Mouse (Mus musculus) lung, embryonic 16.5 days (tissue): ENCODE data around the gene Fkbp9. TPM values are rescaled to one million over a fixed set of nuclear protein-coding genes. Genes with fewer than 3 reads are reported as not detected.

Experiments
- ATAC-seq: fragments of 200-750 bp; cut with Nextera tagmentation; 2 replicates; pipeline ENCODE4 v1.8.0; 2017; ENCODE audit warnings: low read depth, mild to moderate bottlenecking, moderate library complexity
- H3K27ac ChIP-seq: fragments of 300-500 bp; sonication (generic); 2 replicates; pipeline ENCODE4 v1.5.1; 2014; ENCODE audit warnings: mild to moderate bottlenecking, control low read depth, low read length
- H3K27me3 ChIP-seq: fragments of 300-500 bp; sonication (generic); 2 replicates; pipeline ENCODE4 v1.6.1; 2014; ENCODE audit warnings: low read depth, low read length, mixed read lengths; ENCODE audit not compliant: control insufficient read depth, insufficient read depth
- H3K36me3 ChIP-seq: fragments of 300-500 bp; sonication (generic); 2 replicates; pipeline ENCODE4 v1.6.1; 2014; ENCODE audit warnings: low read length; ENCODE audit not compliant: control insufficient read depth, insufficient read depth
- H3K4me1 ChIP-seq: fragments of 300-500 bp; sonication (generic); replicated peaks from 2 replicates; pipeline ENCODE4 v1.6.1; 2014; ENCODE audit warnings: low read length, mixed read lengths; ENCODE audit not compliant: control insufficient read depth, insufficient read depth
- H3K4me2 ChIP-seq: fragments of 300-500 bp; sonication (generic); 2 replicates; pipeline ENCODE4 v1.6.1; 2014; ENCODE audit warnings: low read depth, low read length, control low read depth
- H3K4me3 ChIP-seq: fragments of 300-500 bp; sonication (generic); 2 replicates; pipeline ENCODE4 v1.5.1; 2014; ENCODE audit warnings: mild to moderate bottlenecking, low read length, control low read depth
- H3K9ac ChIP-seq: fragments of 300-500 bp; sonication (generic); 2 replicates; pipeline ENCODE4 v1.6.1; 2014; ENCODE audit warnings: low read length, control low read depth
- H3K9me3 ChIP-seq: fragments of 300-500 bp; sonication (generic); 2 replicates; pipeline ENCODE4 v1.6.1; 2016; ENCODE audit warnings: low read length; ENCODE audit not compliant: control insufficient read depth
- WGBS: fragments of 180-500 bp; shearing (Covaris S2); extraction: QIAGEN DNeasy Blood & Tissue Kit; methylation state at CpG from one replicate; pipeline ENCODE4 v1.1.7; 2014; 5-methylcytosine and 5-hydroxymethylcytosine counted together
- polyA plus RNA-seq: library from polyadenylated mRNA; unstranded; fragments of >200 nt; fragmentation: Nextera tagmentation; extraction: Ambion mirVana; gene quantifications from 2 replicates; pipeline ENCODE4 v1.2.1, GENCODE M21; 2015

Fkbp9 gene
- polyA plus RNA-seq, 1 experiment from 2014 or later: 184 TPM

GRCm38 (mm10) chr6:56905486-56905885, 73.6 kb downstream of the Fkbp9 start:
- no peak for ATAC-seq
- H3K4me2 ChIP-seq: no peak overlapping the region
- no peaks in the 10 kb centered on the region for H3K36me3 ChIP-seq
- no peaks in the 10 kb centered on the region for H3K27me3 ChIP-seq
- H3K4me1 ChIP-seq: peaks cover 10% of the 10 kb centered on the region; the same call in 1 of the 2 replicates
- no peak overlapping the region for H3K27ac ChIP-seq
- 90% methylated on average over 5 of the region's 5 CpGs for WGBS
- H3K4me3 ChIP-seq: no peak overlapping the region
- H3K9me3 ChIP-seq: no peaks in the 10 kb centered on the region
- H3K9ac ChIP-seq: no peak overlapping the region

GRCm38 (mm10) chr6:56906121-56906846, 74.4 kb downstream of the Fkbp9 start:
- no peak for ATAC-seq
- Histone ChIP-seq H3K4me1 (peaks cover 7% of the 10 kb centered on the region; the same call in 1 of the 2 replicates), H3K9ac (no peak overlapping the region), H3K4me2 (no peak overlapping the region), H3K4me3 (no peak overlapping the region), H3K9me3 (no peaks in the 10 kb centered on the region), H3K36me3 (no peaks in the 10 kb centered on the region), H3K27me3 (no peaks in the 10 kb centered on the region), H3K27ac (no peak overlapping the region)
- WGBS: 73% methylated on average over 8 of the region's 8 CpGs

- no peaks in the 10 kb centered on the region for H3K36me3 ChIP-seq
- no peak overlapping the region for H3K27ac ChIP-seq
- H3K9ac ChIP-seq: no peak overlapping the region
- H3K9me3 ChIP-seq: no peaks in the 10 kb centered on the region
- H3K4me1 ChIP-seq: peaks cover 4% of the 10 kb centered on the region; the same call in 1 of the 2 replicates
- 91% methylated on average over 3 of the region's 3 CpGs for WGBS
- no peak for ATAC-seq
- no peak overlapping the region for H3K4me2 ChIP-seq
- H3K4me3 ChIP-seq: no peak overlapping the region
- no peaks in the 10 kb centered on the region for H3K27me3 ChIP-seq
These were observed 76.1 kb downstream of the Fkbp9 start for GRCm38 (mm10) chr6:56907973-56908372.

- WGBS: 82% methylated on average over 2 of the region's 2 CpGs
- no peak overlapping the region for H3K27ac ChIP-seq
These were observed 76.5 kb downstream of the Fkbp9 start for GRCm38 (mm10) chr6:56908397-56908796.

GRCm38 (mm10) chr6:56908912-56909311, 77.1 kb downstream of the Fkbp9 start:
- Histone ChIP-seq H3K36me3 (no peaks in the 10 kb centered on the region), H3K27me3 (no peaks in the 10 kb centered on the region), H3K4me1 (peaks cover 2% of the 10 kb centered on the region; the same call in 1 of the 2 replicates), H3K9me3 (no peaks in the 10 kb centered on the region), H3K4me2 (no peak overlapping the region), H3K4me3 (no peak overlapping the region), H3K9ac (no peak overlapping the region), H3K27ac (no peak overlapping the region)
- WGBS: 4% methylated on average over 4 of the region's 4 CpGs
- peak; percentile 75; the same call in 1 of the 2 replicates for ATAC-seq

More at GRCm38 (mm10) chr6:56908397-56908796, 76.5 kb downstream of the Fkbp9 start:
- no peak overlapping the region for H3K4me3 ChIP-seq
- no peak for ATAC-seq
- no peak overlapping the region for H3K9ac ChIP-seq
- peaks cover 4% of the 10 kb centered on the region; the same call in 1 of the 2 replicates for H3K4me1 ChIP-seq
- H3K4me2 ChIP-seq: no peak overlapping the region
- no peaks in the 10 kb centered on the region for H3K27me3 ChIP-seq
- no peaks in the 10 kb centered on the region for H3K9me3 ChIP-seq
- H3K36me3 ChIP-seq: no peaks in the 10 kb centered on the region

GRCm38 (mm10) chr6:56910910-56911309, 79.1 kb downstream of the Fkbp9 start:
- Histone ChIP-seq H3K9ac (no peak overlapping the region), H3K4me1 (no peaks in the 10 kb centered on the region), H3K4me3 (no peak overlapping the region), H3K4me2 (no peak overlapping the region), H3K27me3 (no peaks in the 10 kb centered on the region), H3K9me3 (peaks cover 4% of the 10 kb centered on the region; the same call in 1 of the 2 replicates), H3K27ac (no peak overlapping the region), H3K36me3 (no peaks in the 10 kb centered on the region)
- ATAC-seq: no peak
- WGBS: 62% methylated on average over 2 of the region's 2 CpGs

- Histone ChIP-seq H3K9ac (no peak overlapping the region), H3K36me3 (no peaks in the 10 kb centered on the region), H3K27ac (no peak overlapping the region), H3K4me1 (peaks cover 11% of the 10 kb centered on the region), H3K27me3 (no peaks in the 10 kb centered on the region), H3K4me2 (no peak overlapping the region), H3K9me3 (peaks cover 4% of the 10 kb centered on the region; the same call in 1 of the 2 replicates), H3K4me3 (no peak overlapping the region)
- 83% methylated on average over 2 of the region's 2 CpGs for WGBS
- no peak for ATAC-seq
These were observed 81.4 kb downstream of the Fkbp9 start for GRCm38 (mm10) chr6:56913092-56913858.

- no peak overlapping the region for H3K4me3 ChIP-seq
- H3K4me2 ChIP-seq: no peak overlapping the region
- WGBS: 76% methylated on average over 2 of the region's 2 CpGs
These were observed 84.4 kb downstream of the Fkbp9 start for GRCm38 (mm10) chr6:56916279-56916678.

More at GRCm38 (mm10) chr6:56916279-56916678, 84.4 kb downstream of the Fkbp9 start:
- Histone ChIP-seq H3K4me1 (peaks cover 11% of the 10 kb centered on the region), H3K9me3 (peaks cover 4% of the 10 kb centered on the region; the same call in 1 of the 2 replicates), H3K9ac (no peak overlapping the region), H3K27ac (no peak overlapping the region), H3K36me3 (no peaks in the 10 kb centered on the region), H3K27me3 (no peaks in the 10 kb centered on the region)
- no peak for ATAC-seq
